Mouse (Mus musculus): ENCODE results near the gene Lad1. TPM values are rescaled to one million over a fixed set of nuclear protein-coding genes. Genes with fewer than 3 reads are reported as not detected.

Gene Lad1
- total RNA-seq, 2 experiments from 2014 or later: not detected

GRCm38 (mm10) chr1:135800192-135800950 lies 18.0 kb upstream of the Lad1 start:
- intact Hi-C loops (cut with DNase I): no loop called here
- DNase-seq: no peak

- DNase-seq: no peak
- intact Hi-C loops (cut with DNase I): no loop called here
Observed at GRCm38 (mm10) chr1:135807546-135807945, 10.9 kb upstream of the Lad1 start.

- no peak for DNase-seq
- intact Hi-C loops (cut with DNase I): loop anchor here (2.0 kb wide), 1 partner anchor 19 kb away; no protein-coding TSS in a partner anchor
Observed at GRCm38 (mm10) chr1:135810180-135810579, 8.2 kb upstream of the Lad1 start.

- intact Hi-C loops (cut with DNase I): loop anchor here (2.0 kb wide), 1 partner anchor 18 kb away; no protein-coding TSS in a partner anchor
- peak; percentile 77 to 79 for DNase-seq
Observed at GRCm38 (mm10) chr1:135811016-135811646, 7.3 kb upstream of the Lad1 start.

- DNase-seq: no peak
- intact Hi-C loops (cut with DNase I): no loop called here
Observed at GRCm38 (mm10) chr1:135812205-135812604, 6.2 kb upstream of the Lad1 start.

- DNase-seq: no peak
- intact Hi-C loops (cut with DNase I): no loop called here
Observed at GRCm38 (mm10) chr1:135812618-135813017, 5.8 kb upstream of the Lad1 start.

- intact Hi-C loops (cut with DNase I): no loop called here
- no peak for DNase-seq
Observed at GRCm38 (mm10) chr1:135813071-135813470, 5.3 kb upstream of the Lad1 start.

- intact Hi-C loops (cut with DNase I): no loop called here
- no peak for DNase-seq
Observed at GRCm38 (mm10) chr1:135813687-135814395, 4.6 kb upstream of the Lad1 start.

GRCm38 (mm10) chr1:135814531-135814930 lies 3.9 kb upstream of the Lad1 start:
- no peak for DNase-seq

GRCm38 (mm10) chr1:135817595-135817994 lies 803 bp upstream of the Lad1 start:
- no peak for DNase-seq
- intact Hi-C loops (cut with DNase I): no loop called here

More at GRCm38 (mm10) chr1:135814531-135814930, 3.9 kb upstream of the Lad1 start:
- intact Hi-C loops (cut with DNase I): no loop called here

GRCm38 (mm10) chr1:135820071-135820470 lies 1.7 kb downstream of the Lad1 start:
- no peak for DNase-seq
- intact Hi-C loops (cut with DNase I): no loop called here

- intact Hi-C loops (cut with DNase I): no loop called here
- no peak for DNase-seq
Observed at GRCm38 (mm10) chr1:135820736-135821364, 2.5 kb downstream of the Lad1 start.

- DNase-seq: no peak
- intact Hi-C loops (cut with DNase I): no loop called here
Observed at GRCm38 (mm10) chr1:135821780-135822179, 3.4 kb downstream of the Lad1 start.

- intact Hi-C loops (cut with DNase I): loop anchor here (2.0 kb wide), 1 partner anchor 18 kb away; no protein-coding TSS in a partner anchor
- no peak for DNase-seq
Observed at GRCm38 (mm10) chr1:135828918-135829317, 10.5 kb downstream of the Lad1 start.

- intact Hi-C loops (cut with DNase I): no loop called here
- DNase-seq: no peak
Observed at GRCm38 (mm10) chr1:135834206-135834859, 15.9 kb downstream of the Lad1 start.

- no peak for DNase-seq
- intact Hi-C loops (cut with DNase I): no loop called here
Observed at GRCm38 (mm10) chr1:135834983-135835382, 16.6 kb downstream of the Lad1 start.

- no peak for DNase-seq
- intact Hi-C loops (cut with DNase I): no loop called here
Observed at GRCm38 (mm10) chr1:135835716-135836483, 17.5 kb downstream of the Lad1 start, which contains the start of gene Tnnt2. Tnnt2 (plus strand) TSS chr1:135836354.

- DNase-seq: no peak
- intact Hi-C loops (cut with DNase I): no loop called here
Observed at GRCm38 (mm10) chr1:135838626-135839025, 20.2 kb downstream of the Lad1 start.

GRCm38 (mm10) chr1:135839065-135839464 lies 20.7 kb downstream of the Lad1 start:
- intact Hi-C loops (cut with DNase I): no loop called here
- DNase-seq: no peak

Data from gastrocnemius, postnatal 36 days (tissue).